Mouse (Mus musculus) C2C12 (cell line): ENCODE data around the gene Ern1.
"Not testable (repeated sequence)": the region's sequence is repeated elsewhere in the genome, so short reads cannot be mapped to it uniquely, and the experiment has no call there.

ENCODE experiments used
- CEBPB ChIP-seq: IDR thresholded peaks from one replicate; pipeline ENCODE4 v1.6.1; 2011; ENCODE audit warnings: low read depth, mild to moderate bottlenecking, control low read depth, moderate library complexity
- CTCF ChIP-seq: IDR thresholded peaks from one replicate; pipeline ENCODE4 v1.5.1; 2011; ENCODE audit not compliant: control insufficient read depth, insufficient read depth, insufficient read length
- MYOG ChIP-seq: IDR thresholded peaks from one replicate; pipeline ENCODE4 v1.6.1; 2011; ENCODE audit not compliant: control insufficient read depth, insufficient read length; ENCODE audit errors: extremely low read depth
- USF1 ChIP-seq: IDR thresholded peaks from one replicate; pipeline ENCODE4 v1.6.1; 2011; ENCODE audit warnings: low read depth, mild to moderate bottlenecking, control low read depth, moderate library complexity

- not testable (repeated sequence) for TF ChIP-seq CTCF, MYOG, CEBPB, USF1
These were observed 2.9 kb upstream of the Ern1 start for GRCm38 (mm10) chr11:106490600-106490999.
